Mouse (Mus musculus) gastrocnemius, postnatal 25 days (tissue): ENCODE results near the gene Foxp1. TPM values are rescaled to one million over a fixed set of nuclear protein-coding genes. Genes with fewer than 3 reads are reported as not detected.
A peak's percentile ranks its signal among the peaks of the same experiment; 100 is the strongest.

ENCODE experiments used
- DNase-seq: peaks from one replicate; pipeline ENCODE4 v3.0.0; 2022
- total RNA-seq, 2 experiments: library from RNA; stranded (reverse); gene quantifications; 1 replicate in 1 of 2; 2 replicates in 1 of 2; pipeline ENCODE4 v1.2.3; 2021

Gene Foxp1
- total RNA-seq, 2 experiments from 2014 or later: 16.9 to 17.8 TPM

- DNase-seq: peak; percentile 56
Observed at GRCm38 (mm10) chr6:99521038-99521640, 1.4 kb downstream of the Foxp1 start.

GRCm38 (mm10) chr6:99520676-99521037 is 1.9 kb downstream of the Foxp1 start:
- DNase-seq: no peak

- DNase-seq: peak; percentile 46
Observed at GRCm38 (mm10) chr6:99519806-99520675, 2.5 kb downstream of the Foxp1 start.

GRCm38 (mm10) chr6:99519052-99519451 is 3.5 kb downstream of the Foxp1 start:
- DNase-seq: no peak

GRCm38 (mm10) chr6:99515667-99516199 is 6.8 kb downstream of the Foxp1 start:
- no peak for DNase-seq

GRCm38 (mm10) chr6:99511862-99512261 is 10.7 kb downstream of the Foxp1 start:
- no peak for DNase-seq

GRCm38 (mm10) chr6:99509189-99509592 is 13.3 kb downstream of the Foxp1 start:
- no peak for DNase-seq

GRCm38 (mm10) chr6:99506816-99507215 is 15.7 kb downstream of the Foxp1 start:
- DNase-seq: no peak

GRCm38 (mm10) chr6:99503741-99504140 is 18.8 kb downstream of the Foxp1 start:
- DNase-seq: no peak

- DNase-seq: no peak
Observed at GRCm38 (mm10) chr6:99502727-99503126, 19.8 kb downstream of the Foxp1 start.

- no peak for DNase-seq
Observed at GRCm38 (mm10) chr6:99502314-99502713, 20.2 kb downstream of the Foxp1 start.

- no peak for DNase-seq
Observed at GRCm38 (mm10) chr6:99500570-99501270, 21.8 kb downstream of the Foxp1 start.

- DNase-seq: no peak
Observed at GRCm38 (mm10) chr6:99498082-99498481, 24.4 kb downstream of the Foxp1 start.

- no peak for DNase-seq
Observed at GRCm38 (mm10) chr6:99496114-99496513, 26.4 kb downstream of the Foxp1 start.

- no peak for DNase-seq
Observed at GRCm38 (mm10) chr6:99492937-99493336, 29.6 kb downstream of the Foxp1 start.

- DNase-seq: no peak
Observed at GRCm38 (mm10) chr6:99491979-99492544, 30.5 kb downstream of the Foxp1 start.

GRCm38 (mm10) chr6:99491146-99491545 is 31.4 kb downstream of the Foxp1 start:
- no peak for DNase-seq

- DNase-seq: no peak
Observed at GRCm38 (mm10) chr6:99489900-99490648, 32.4 kb downstream of the Foxp1 start.

- no peak for DNase-seq
Observed at GRCm38 (mm10) chr6:99489423-99489822, 33.1 kb downstream of the Foxp1 start.

GRCm38 (mm10) chr6:99485884-99486640 is 36.5 kb downstream of the Foxp1 start:
- no peak for DNase-seq
